ENCODE assay signal across 9 mouse cellular contexts in genomic region chr12:80518393-80518756, GRCm38 (mm10). TPM values are rescaled to one million over a fixed set of nuclear protein-coding genes. Genes with fewer than 3 reads are reported as not detected.
DNase-seq lines count a peak whose midpoint lies in the region; ATAC-seq and TF ChIP-seq lines count a peak whose summit lies in the region.
"Had no signal": no experiment of that assay in that cellular context is flagged by ENCODE, and none has a peak within 500 bp of the region (broad histone marks: within the 10 kb centered on the region; RNA-seq: fewer than 3 reads in every experiment).

No protein-coding gene starts in this region.

- H3K36me3 ChIP-seq in embryonic facial prominence, embryonic 15.5 days: no peaks in the 10 kb centered on the region
- H3K36me3 ChIP-seq in limb, embryonic 13.5 days: no peaks in the 10 kb centered on the region

- H3K27ac ChIP-seq in layer of hippocampus, adult 2 months: peak overlapping the region; percentile 96
- no peak overlapping the region for H3K27ac ChIP-seq in embryonic facial prominence, embryonic 15.5 days (replicated peaks)
- H3K27ac ChIP-seq in limb, embryonic 13.5 days: no peak overlapping the region

- no peaks in the 10 kb centered on the region for H3K9me3 ChIP-seq in embryonic facial prominence, embryonic 15.5 days (replicated peaks)
- no peaks in the 10 kb centered on the region for H3K9me3 ChIP-seq in limb, embryonic 13.5 days

- peaks cover 24% of the 10 kb centered on the region for H3K4me1 ChIP-seq in embryonic facial prominence, embryonic 15.5 days
- peaks cover 16% of the 10 kb centered on the region for H3K4me1 ChIP-seq in limb, embryonic 13.5 days

- peak overlapping the region; percentile 97 for H3K4me2 ChIP-seq in embryonic facial prominence, embryonic 15.5 days (replicated peaks)
- peak overlapping the region; percentile 96 for H3K4me2 ChIP-seq in limb, embryonic 13.5 days (replicated peaks)

- peak overlapping the region; percentile 43 for H3K9ac ChIP-seq in embryonic facial prominence, embryonic 15.5 days
- peak overlapping the region; percentile 70 for H3K9ac ChIP-seq in limb, embryonic 13.5 days

- H3K4me3 ChIP-seq in layer of hippocampus, adult 2 months: peak overlapping the region; percentile 95
- peak overlapping the region; percentile 68 for H3K4me3 ChIP-seq in embryonic facial prominence, embryonic 15.5 days (replicated peaks)
- peak overlapping the region; percentile 69 for H3K4me3 ChIP-seq in limb, embryonic 13.5 days

- no peak for TF ChIP-seq CTCF in layer of hippocampus, adult 2 months (conservative IDR thresholded peaks at IDR 0.05)

- under 1% methylated on average over 25 of the region's 25 CpGs for WGBS in embryonic facial prominence, embryonic 15.5 days
- WGBS in limb, embryonic 13.5 days: under 1% methylated on average over 25 of the region's 25 CpGs

- DNase-seq in layer of hippocampus, adult 2 months (ENCODE audit: low spot score in 2 of 2): no peak
- no peak for DNase-seq in layer of hippocampus, adult 11-12 months (ENCODE audit: low spot score)
- DNase-seq in cerebellum, adult 18-20 months: peak; percentile 66 to 80
- DNase-seq in testis, postnatal 10 days (ENCODE audit: low spot score): peak; percentile 58
- DNase-seq in thymus, postnatal 10 days (ENCODE audit: low spot score in 2 of 2): no peak
- DNase-seq in urinary bladder, postnatal 10 days (ENCODE audit: low spot score): no peak

- ATAC-seq in embryonic facial prominence, embryonic 15.5 days (ENCODE audit: insufficient number of reproducible peaks, low FRiP score, low TSS enrichment, low read depth): peak; percentile 15; the same call in 1 of the 2 replicates
- peak; percentile 20; the same call in 1 of the 2 replicates for ATAC-seq in limb, embryonic 13.5 days (ENCODE audit: low FRiP score, low read depth)

- H3K27me3 ChIP-seq in embryonic facial prominence, embryonic 15.5 days: peaks cover 54% of the 10 kb centered on the region
- H3K27me3 ChIP-seq in limb, embryonic 13.5 days: peaks cover 84% of the 10 kb centered on the region

RNA-seq across cellular contexts. Expression of gene Galnt16, which starts 0.3 kb away (rescaled TPM):
- 100 to 1,000 TPM; 166 to 181 TPM for total RNA-seq in layer of hippocampus, adult 2 months (2021)
- 25.4 and 27.6 TPM in 2 replicates for polyA plus RNA-seq in embryonic facial prominence, embryonic 15.5 days (2015; fragmentation: Nextera tagmentation; extraction: Ambion mirVana)
- polyA plus RNA-seq in limb, embryonic 13.5 days (2015; fragmentation: Nextera tagmentation; extraction: Ambion mirVana): 16.2 and 17.1 TPM in 2 replicates
- total RNA-seq: liver, adult 2 months had no signal

RNA-seq across cellular contexts. Expression of gene Exd2, which starts 55.5 kb away (rescaled TPM):
- total RNA-seq in layer of hippocampus, adult 2 months (2021): 100 to 1,000 TPM; 105 to 122 TPM
- 24.1 and 25.3 TPM in 2 replicates for polyA plus RNA-seq in embryonic facial prominence, embryonic 15.5 days (2015; fragmentation: Nextera tagmentation; extraction: Ambion mirVana)
- polyA plus RNA-seq in limb, embryonic 13.5 days (2015; fragmentation: Nextera tagmentation; extraction: Ambion mirVana): 28.6 and 30.5 TPM in 2 replicates

Comparison
In these comparisons a context has a peak if more than half of its experiments do, and no peak if none do; other contexts are left out.
1. DNase-seq: peak in cerebellum, adult 18-20 months (2 of 2) and testis, postnatal 10 days (single experiment); none in layer of hippocampus, adult 2 months (0 of 2), layer of hippocampus, adult 11-12 months (single experiment), thymus, postnatal 10 days (0 of 2) and urinary bladder, postnatal 10 days (single experiment).
2. Peak in every context shown above with its lines, with median percentiles within 50 percentile points of each other: H3K4me3 ChIP-seq.